Comparison of ENCODE assay signal across 9 mouse cellular contexts in the genomic region with DNA sequence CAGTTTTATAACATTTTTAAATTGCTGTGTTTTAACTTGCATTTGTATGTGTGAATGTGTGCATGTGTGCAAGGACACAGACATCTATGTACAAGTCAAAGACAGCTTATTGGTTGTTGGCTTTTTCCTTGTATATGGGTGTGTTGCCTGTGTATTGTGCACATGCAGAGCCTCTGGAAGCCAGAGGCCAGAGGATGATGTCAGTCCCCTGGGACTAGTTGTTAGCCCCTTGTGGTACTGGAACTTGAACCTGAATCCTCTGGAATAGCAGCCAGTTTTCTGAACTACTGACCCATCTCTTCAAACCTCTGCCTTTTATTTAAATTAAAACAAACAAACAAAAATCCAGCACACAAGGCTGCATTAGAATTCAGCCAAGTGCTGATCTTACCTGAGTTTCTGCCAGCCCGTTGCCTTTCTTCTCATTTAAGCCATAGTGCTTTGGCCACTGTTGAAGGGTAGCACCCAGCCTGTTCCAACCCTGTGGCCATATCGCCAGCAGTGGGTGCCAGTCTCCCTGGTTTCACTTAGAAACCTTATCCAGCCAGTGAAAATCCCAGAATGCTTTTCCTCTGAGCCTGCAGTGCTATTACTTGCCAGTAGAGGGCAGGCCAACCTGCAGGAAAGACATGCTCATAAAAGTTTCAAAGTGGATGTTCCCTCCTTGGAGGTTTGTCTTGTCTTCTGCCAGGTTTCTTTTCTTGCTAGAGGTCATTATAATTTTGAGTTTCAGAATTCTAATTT. TPM values are rescaled to one million over a fixed set of nuclear protein-coding genes. Genes with fewer than 3 reads are reported as not detected.
DNase-seq lines count a peak whose midpoint lies in the region; ATAC-seq and TF ChIP-seq lines count a peak whose summit lies in the region.
"Had no signal": no experiment of that assay in that cellular context is flagged by ENCODE, and none has a peak within 500 bp of the region (broad histone marks: within the 10 kb centered on the region; RNA-seq: fewer than 3 reads in every experiment).

No protein-coding gene starts in this region.

- H3K4me1 ChIP-seq in forebrain, embryonic 11.5 days (replicated peaks; ENCODE audit: control insufficient read depth, insufficient read depth, low read length) = no peaks in the 10 kb centered on the region
- no peaks in the 10 kb centered on the region for H3K4me1 ChIP-seq in lung, adult 2 months (ENCODE audit: control insufficient read depth, insufficient read depth, low read length)
- H3K4me1 ChIP-seq: limb, embryonic 12.5 days had no signal

- no peak overlapping the region for H3K27ac ChIP-seq in forebrain, embryonic 11.5 days (ENCODE audit: low read depth, low read length)
- H3K27ac ChIP-seq: limb, embryonic 12.5 days had no signal

- ATAC-seq in forebrain, embryonic 11.5 days (replicated peaks; ENCODE audit: low FRiP score) = no peak

- no peaks in the 10 kb centered on the region for H3K27me3 ChIP-seq in forebrain, embryonic 11.5 days (ENCODE audit: control insufficient read depth, insufficient read depth, low read length)
- H3K27me3 ChIP-seq: limb, embryonic 12.5 days had no signal

- peak; percentile 63 for TF ChIP-seq CTCF in lung, adult 2 months (IDR thresholded peaks at IDR 0.05; ENCODE audit: insufficient read depth, low read length)

- intact Hi-C loops in heart, postnatal 10 days (cut with DNase I) = loop anchor here (1.0 to 5.0 kb wide), 2 partner anchors 136 to 295 kb away; a partner anchor contains a TSS

- H3K9me3 ChIP-seq in forebrain, embryonic 11.5 days (ENCODE audit: control insufficient read depth, low read length) = no peaks in the 10 kb centered on the region
- H3K9me3 ChIP-seq: limb, embryonic 12.5 days had no signal

- peak; percentile 83 for DNase-seq in ES-CJ7 (ENCODE audit: low read depth, low spot score)
- peak; percentile 59 for DNase-seq in c-Kit-negative CD71-positive TER-119-positive erythroid progenitor cells, embryonic 14.5 days (ENCODE audit: low read depth, low spot score)
- peak; percentile 79 for DNase-seq in forebrain, embryonic 11.5 days (ENCODE audit: low spot score)
- DNase-seq in heart, postnatal 10 days = peak; percentile 88 to 91
- peak; percentile 65 to 89 for DNase-seq in layer of hippocampus, adult 18-20 months (ENCODE audit: low spot score in 2 of 2)
- peak; percentile 74 for DNase-seq in lung, adult 2 months
- peak; percentile 78 for DNase-seq in ovary, postnatal 36 days (ENCODE audit: low spot score)
- DNase-seq in thymus, postnatal 10 days (ENCODE audit: low spot score in 2 of 2) = peak; percentile 44 to 73

- H3K36me3 ChIP-seq in forebrain, embryonic 11.5 days (ENCODE audit: control insufficient read depth, insufficient read depth, low read length) = no peaks in the 10 kb centered on the region; the same call in none of the 2 replicates

- WGBS in forebrain, embryonic 11.5 days = 31% methylated on average over 2 of the region's 2 CpGs
- WGBS in lung, adult 2 months = 19% methylated on average over 2 of the region's 2 CpGs

- H3K4me2 ChIP-seq in forebrain, embryonic 11.5 days (ENCODE audit: low read depth, low read length, severe bottlenecking) = no peak overlapping the region
- H3K4me2 ChIP-seq: limb, embryonic 12.5 days had no signal

- no peak for TF ChIP-seq POLR2A in lung, adult 2 months (IDR thresholded peaks at IDR 0.05; ENCODE audit: borderline replicate concordance, extremely low read depth, low read depth, low read length)

- H3K4me3 ChIP-seq in forebrain, embryonic 11.5 days (ENCODE audit: low read depth, low read length) = no peak overlapping the region
- H3K4me3 ChIP-seq in lung, adult 2 months (replicated peaks; ENCODE audit: extremely low read depth, low read depth, low read length) = no peak overlapping the region
- H3K4me3 ChIP-seq: limb, embryonic 12.5 days had no signal

- no peak overlapping the region for H3K9ac ChIP-seq in forebrain, embryonic 11.5 days (ENCODE audit: low read length)
- H3K9ac ChIP-seq: limb, embryonic 12.5 days had no signal

RNA-seq across cellular contexts. Expression of a gene that starts 10.1 kb away (rescaled TPM):
- 67.5 and 70.0 TPM in 2 replicates for polyA plus RNA-seq in forebrain, embryonic 11.5 days (2014; fragmentation: Nextera tagmentation; extraction: Ambion mirVana)
- total RNA-seq in heart, postnatal 10 days (2021) = 10 to 100 TPM; 56.7 to 57.9 TPM
- total RNA-seq in layer of hippocampus, adult 18-20 months (2021) = 10 to 100 TPM; 26.7 to 27.5 TPM
- 6.3 and 13.1 TPM in 2 replicates for polyA plus RNA-seq in lung, adult 2 months (2012; rRNA removed)

RNA-seq across cellular contexts. Expression of a gene that starts 10.2 kb away (rescaled TPM):
- polyA plus RNA-seq in forebrain, embryonic 11.5 days (2014; fragmentation: Nextera tagmentation; extraction: Ambion mirVana) = 874 and 891 TPM in 2 replicates
- 100 to 1,000 TPM; 756 to 758 TPM for total RNA-seq in heart, postnatal 10 days (2021)
- total RNA-seq in layer of hippocampus, adult 18-20 months (2021) = 100 to 1,000 TPM; 742 to 758 TPM
- 152 and 224 TPM in 2 replicates for polyA plus RNA-seq in lung, adult 2 months (2012; rRNA removed)

RNA-seq across cellular contexts. Expression of a gene that starts 34.3 kb away (rescaled TPM):
- 68.6 and 69.0 TPM in 2 replicates for polyA plus RNA-seq in forebrain, embryonic 11.5 days (2014; fragmentation: Nextera tagmentation; extraction: Ambion mirVana)
- 10 to 100 TPM; 31.5 to 32.1 TPM for total RNA-seq in heart, postnatal 10 days (2021)
- total RNA-seq in layer of hippocampus, adult 18-20 months (2021) = 10 to 100 TPM; 30.1 to 33.5 TPM
- 8.7 and 12.2 TPM in 2 replicates for polyA plus RNA-seq in lung, adult 2 months (2012; rRNA removed)

RNA-seq across cellular contexts. Expression of a gene that starts 53.3 kb away (rescaled TPM):
- polyA plus RNA-seq in forebrain, embryonic 11.5 days (2014; fragmentation: Nextera tagmentation; extraction: Ambion mirVana) = not detected in 2 replicates
- 1 to 10 TPM in 1 of 2 experiments, under 1 TPM in 1; 0.79 to 1.7 TPM for total RNA-seq in heart, postnatal 10 days (2021)
- under 1 TPM; 0.62 to 0.81 TPM for total RNA-seq in layer of hippocampus, adult 18-20 months (2021)
- polyA plus RNA-seq in lung, adult 2 months (2012; rRNA removed) = 0.44 and 0.78 TPM in 2 replicates
